Mouse (Mus musculus) Patski (cell line): ENCODE measurements around the gene Pik3cb. TPM values are rescaled to one million over a fixed set of nuclear protein-coding genes. Genes with fewer than 3 reads are reported as not detected.

Experiments
- ATAC-seq: fragments of 100-300 bp; one replicate; pipeline ENCODE4 v1.8.0; 2021
- CTCF ChIA-PET: fragments of 350-600 bp; sonication (Branson Sonifier 250); formaldehyde crosslinking; loops from one replicate; lab custom pipeline; 2022; ENCODE audit warnings: inconsistent platforms; lab: Charles Lee
- POLR2A ChIA-PET: fragments of 350-600 bp; sonication (Branson Sonifier 250); formaldehyde crosslinking; loops from one replicate; lab custom pipeline; 2022; ENCODE audit warnings: antibody characterized with exemption, inconsistent platforms; lab: Charles Lee
- DNase-seq: peaks from one replicate; pipeline ENCODE4 v3.0.0-alpha.2; 2011; ENCODE audit warnings: low read depth, low spot score
- H3K27me3 ChIP-seq: fragments of 371-371 bp; one replicate; pipeline ENCODE4 v1.5.1; 2021
- CTCF ChIP-seq: fragments of 100-300 bp; IDR thresholded peaks from one replicate; pipeline ENCODE4 v1.5.1; 2021
- in situ Hi-C: fragments of 300-500 bp; cut with MboI; formaldehyde crosslinking; loops from 3 replicates; pipeline ENCODE4 v1.11.1; 2018; ENCODE audit warnings: low pct_unique_long_range_greater_than_20kb, mixed read lengths
- polyA plus RNA-seq: library from polyadenylated mRNA; unstranded; gene quantifications from one replicate; pipeline ENCODE4 v1.2.3, GENCODE M21; 2021

Gene Pik3cb
- polyA plus RNA-seq, result 24.5 TPM

GRCm38 (mm10) chr9:99140063-99140882 is at the start of gene Pik3cb:
Pik3cb (minus strand) TSS chr9:99140621.
- ChIA-PET POLR2A (interaction anchor here (0.7 to 1.1 kb wide), 5 partner anchors 8 to 104 kb away, joined by 3 to 4 read pairs (median 4); partner anchors contain the start of gene Cep70), CTCF (interaction anchor here (1.2 to 1.5 kb wide), 2 partner anchors 77 to 102 kb away, joined by 5 to 6 read pairs; no protein-coding TSS in a partner anchor)
- in situ Hi-C loops, result no loop called here
- H3K27me3 ChIP-seq, result no peaks in the 10 kb centered on the region
- ATAC-seq, result peak; percentile 94
- no peak for TF ChIP-seq CTCF
- DNase-seq, result no peak

- ChIA-PET POLR2A (no interaction called here), CTCF (interaction anchor here (1.4 to 2.3 kb wide), 3 partner anchors 11 to 59 kb away, joined by 4 to 7 read pairs (median 6); no protein-coding TSS in a partner anchor)
- H3K27me3 ChIP-seq, result no peaks in the 10 kb centered on the region
- DNase-seq, result no peak
- TF ChIP-seq CTCF, result no peak
- in situ Hi-C loops, result no loop called here
- ATAC-seq, result no peak
These were observed 42.7 kb upstream of the Pik3cb start for GRCm38 (mm10) chr9:99183043-99183670.

- TF ChIP-seq CTCF, result no peak
- H3K27me3 ChIP-seq, result no peaks in the 10 kb centered on the region
- in situ Hi-C loops, result no loop called here
- DNase-seq (no peak), ATAC-seq (no peak)
- ChIA-PET CTCF (interaction anchor here (2.3 kb wide), 1 partner anchor 15 kb away, joined by 7 read pairs; no protein-coding TSS in a partner anchor), POLR2A (no interaction called here)
These were observed 41.7 kb upstream of the Pik3cb start for GRCm38 (mm10) chr9:99182121-99182520.

GRCm38 (mm10) chr9:99180272-99180671 is 39.9 kb upstream of the Pik3cb start:
- no peak for TF ChIP-seq CTCF
- no peaks in the 10 kb centered on the region for H3K27me3 ChIP-seq
- CTCF ChIA-PET, result no interaction called here
- in situ Hi-C loops, result no loop called here
- POLR2A ChIA-PET, result no interaction called here
- ATAC-seq (no peak), DNase-seq (no peak)

- ATAC-seq, result no peak
- no peak for DNase-seq
- POLR2A ChIA-PET, result no interaction called here
- CTCF ChIA-PET, result interaction anchor here (0.6 kb wide), 1 partner anchor 27 kb away, joined by 3 read pairs; no protein-coding TSS in a partner anchor
- no peaks in the 10 kb centered on the region for H3K27me3 ChIP-seq
- in situ Hi-C loops, result no loop called here
- no peak for TF ChIP-seq CTCF
These were observed 38.3 kb upstream of the Pik3cb start for GRCm38 (mm10) chr9:99178736-99179135.

GRCm38 (mm10) chr9:99175774-99176173 is 35.4 kb upstream of the Pik3cb start:
- in situ Hi-C loops, result no loop called here
- CTCF ChIA-PET, result no interaction called here

GRCm38 (mm10) chr9:99172811-99173210 is 32.4 kb upstream of the Pik3cb start:
- ATAC-seq, result no peak
- no peaks in the 10 kb centered on the region for H3K27me3 ChIP-seq
- ChIA-PET POLR2A (no interaction called here), CTCF (interaction anchor here (1.3 to 1.7 kb wide), 3 partner anchors 11 to 38 kb away, joined by 3 to 6 read pairs (median 4); no protein-coding TSS in a partner anchor)
- in situ Hi-C loops, result no loop called here
- DNase-seq, result no peak
- no peak for TF ChIP-seq CTCF

More at GRCm38 (mm10) chr9:99175774-99176173, 35.4 kb upstream of the Pik3cb start:
- POLR2A ChIA-PET, result no interaction called here
- ATAC-seq, result no peak
- H3K27me3 ChIP-seq, result no peaks in the 10 kb centered on the region
- DNase-seq, result no peak
- no peak for TF ChIP-seq CTCF

- in situ Hi-C loops, result no loop called here
- ChIA-PET POLR2A (no interaction called here), CTCF (interaction anchor here (1.2 to 1.4 kb wide), 2 partner anchors 12 to 18 kb away, joined by 3 to 4 read pairs; no protein-coding TSS in a partner anchor)
- no peaks in the 10 kb centered on the region for H3K27me3 ChIP-seq
- no peak for TF ChIP-seq CTCF
- DNase-seq (no peak), ATAC-seq (no peak)
These were observed 30.8 kb upstream of the Pik3cb start for GRCm38 (mm10) chr9:99171186-99171585.

GRCm38 (mm10) chr9:99169029-99169428 is 28.6 kb upstream of the Pik3cb start:
- H3K27me3 ChIP-seq, result no peaks in the 10 kb centered on the region
- ChIA-PET POLR2A (no interaction called here), CTCF (no interaction called here)
- ATAC-seq, result no peak
- no peak for TF ChIP-seq CTCF
- in situ Hi-C loops, result no loop called here
- DNase-seq, result no peak

GRCm38 (mm10) chr9:99166946-99167345 is 26.5 kb upstream of the Pik3cb start:
- in situ Hi-C loops, result no loop called here
- ChIA-PET CTCF (no interaction called here), POLR2A (no interaction called here)
- H3K27me3 ChIP-seq, result no peaks in the 10 kb centered on the region
- TF ChIP-seq CTCF, result no peak
- DNase-seq (no peak), ATAC-seq (no peak)
